Mouse (Mus musculus): ENCODE measurements around the gene Vmn2r112.
"Not testable (repeated sequence)": the region's sequence is repeated elsewhere in the genome, so short reads cannot be mapped to it uniquely, and the experiment has no call there.

The Vmn2r112 gene

DNA sequence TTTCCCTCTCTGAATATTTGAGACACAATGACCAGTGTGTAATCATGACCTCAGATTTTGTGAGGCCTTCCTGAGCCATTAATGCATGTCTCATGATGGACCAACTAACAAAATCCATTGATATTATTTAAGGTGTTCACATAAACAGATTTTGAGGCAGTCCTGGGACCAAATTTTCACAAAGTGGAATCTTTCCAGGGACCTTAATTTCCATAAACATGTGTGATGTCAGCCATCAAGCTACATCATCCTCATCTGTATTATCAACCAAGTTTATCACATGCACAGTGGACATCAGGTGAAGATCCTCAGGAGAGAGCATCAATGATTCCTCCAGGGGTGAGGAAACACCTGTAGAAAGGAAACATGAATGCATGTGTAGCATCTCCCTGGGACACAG lies at the start of gene Vmn2r112:
Gene Vmn2r112, plus strand, starts transcription at position 301 of the 400 bp plus-strand sequence.
- not testable (repeated sequence) for DNase-seq (ENCODE audit: inconsistent age in 2 of 2, low spot score in 1 of 2)

DNA sequence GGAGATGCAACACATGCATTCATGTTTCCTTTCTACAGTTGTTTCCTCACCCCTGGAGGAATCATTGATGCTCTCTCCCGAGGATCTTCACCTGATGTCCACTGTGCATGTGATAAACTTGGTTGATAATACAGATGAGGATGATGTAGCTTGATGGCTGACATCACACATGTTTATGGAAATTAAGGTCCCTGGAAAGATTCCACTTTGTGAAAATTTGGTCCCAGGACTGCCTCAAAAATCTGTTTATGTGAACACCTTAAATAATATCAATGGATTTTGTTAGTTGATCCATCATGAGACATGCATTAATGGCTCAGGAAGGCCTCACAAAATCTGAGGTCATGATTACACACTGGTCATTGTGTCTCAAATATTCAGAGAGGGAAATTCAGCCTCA lies 27.4 kb upstream of the Vmn2r112 start, which contains the start of gene Vmn2r111:
Gene Vmn2r111, minus strand, starts transcription at position 101 of the 400 bp plus-strand sequence.
- not testable (repeated sequence) for DNase-seq (ENCODE audit: inconsistent age in 2 of 2, low spot score in 1 of 2)

DNA sequence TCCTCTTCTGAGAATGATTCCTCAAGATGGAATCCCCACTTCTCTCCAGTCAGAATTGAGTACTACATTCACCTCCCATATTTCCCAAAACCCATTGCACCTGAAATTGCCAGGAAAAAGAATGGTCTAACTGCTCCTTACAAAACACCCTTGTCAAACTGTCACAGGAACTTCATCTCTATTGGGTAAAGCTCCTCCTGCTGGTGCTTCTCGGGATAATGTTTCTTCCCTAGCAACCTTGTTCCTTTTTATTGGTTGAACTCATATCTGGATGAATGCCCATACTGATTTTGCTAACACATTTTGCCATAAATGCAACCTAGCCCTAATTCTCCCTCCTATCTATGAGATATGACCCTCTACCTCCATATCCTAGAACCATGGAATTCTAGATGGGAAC lies 29.9 kb downstream of the Vmn2r112 start:
- peak in 1 of 2 experiments; percentile 14 for DNase-seq (ENCODE audit: inconsistent age in 2 of 2, low spot score in 1 of 2)

All from adrenal gland, adult (tissue).